Mouse (Mus musculus): ENCODE measurements at regions not wholly inside any gene's neighbourhood (a gene's known extent, or its start where the extent isn't known, plus 50 kb on each side); places are given as distances from the start of the nearest gene placed in this dataset.

- TF ChIP-seq GATA1 (IDR thresholded peaks at IDR 0.05; ENCODE audit: low read length) (no peak), TAL1 (IDR thresholded peaks at IDR 0.05; ENCODE audit: low read length) (no peak)
Observed at GRCm38 (mm10) chr4:131546422-131547200, 291.5 kb downstream of the Ptpru start.

Measured in erythroblast, embryonic 14.5 days (primary cell).